Mouse (Mus musculus) brain, embryonic 14.5 days (tissue): ENCODE results near the gene Cdk5rap3. TPM values are rescaled to one million over a fixed set of nuclear protein-coding genes. Genes with fewer than 3 reads are reported as not detected.

Experiments used
- DNase-seq: peaks from one replicate; pipeline ENCODE4 v3.0.0-alpha.2; 2011; ENCODE audit warnings: low read depth
- CTCF ChIP-seq: fragments of 200-500 bp; IDR thresholded peaks from 2 replicates; pipeline ENCODE4 v1.5.1; 2012; ENCODE audit warnings: inconsistent platforms, mild to moderate bottlenecking, moderate library complexity, borderline replicate concordance; ENCODE audit not compliant: insufficient read depth, insufficient read length; ENCODE audit errors: extremely low read depth
- POLR2A ChIP-seq: fragments of 200-500 bp; IDR thresholded peaks from 2 replicates; pipeline ENCODE4 v1.6.1; 2012; ENCODE audit warnings: mild to moderate bottlenecking, inconsistent platforms, borderline replicate concordance; ENCODE audit not compliant: poor library complexity, insufficient read depth, insufficient read length, severe bottlenecking; ENCODE audit errors: extremely low read depth
- polyA plus RNA-seq: library from polyadenylated mRNA; depleted of rRNA; stranded (reverse); fragments of >200 nt; gene quantifications from 2 replicates; pipeline ENCODE4 v1.2.3, GENCODE M21; 2012

Gene Cdk5rap3
- polyA plus RNA-seq, 1 experiment: 71.6 TPM

DNA sequence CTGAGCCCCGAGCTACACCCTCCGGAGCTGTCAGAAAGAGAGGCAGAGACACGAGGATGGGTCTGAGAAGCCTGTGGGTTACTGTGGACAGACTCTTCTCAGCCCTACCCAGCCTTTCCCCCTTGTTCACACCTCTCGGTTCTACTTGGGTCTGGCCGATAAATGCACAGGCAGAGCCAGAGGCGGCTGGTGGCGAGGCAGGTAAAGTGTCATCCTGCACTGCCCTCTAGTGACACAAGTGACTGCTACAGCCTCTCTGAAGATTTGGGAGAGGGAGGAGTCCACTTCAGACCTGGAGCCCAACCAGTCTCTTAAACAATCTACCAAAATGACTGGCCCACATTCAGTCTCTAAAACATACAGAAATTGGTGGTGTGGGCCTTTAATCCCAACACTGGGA, 6.3 kb downstream of the Cdk5rap3 start:
- TF ChIP-seq POLR2A: no peak
- TF ChIP-seq CTCF: peak; percentile 93
- DNase-seq: peak; percentile 92

DNA sequence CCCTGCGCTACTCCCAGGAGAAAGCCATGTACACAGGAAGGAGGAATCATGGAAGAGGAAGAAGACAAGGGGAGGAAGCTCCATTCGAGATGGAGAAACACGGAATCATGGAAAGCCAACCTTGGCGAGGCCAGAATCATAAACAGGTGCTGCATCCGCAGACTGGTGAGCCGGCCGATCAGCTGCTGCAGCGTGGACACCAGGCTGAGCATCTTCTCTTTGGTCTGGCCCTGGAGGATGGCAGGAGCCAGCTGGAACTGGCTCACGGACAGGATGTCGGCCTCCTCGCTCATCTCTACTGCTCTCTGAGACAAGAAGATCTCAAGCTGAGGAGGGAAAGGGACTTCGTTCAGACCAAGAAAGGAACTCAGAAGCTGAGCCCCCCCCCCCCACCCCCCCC, 7.7 kb downstream of the Cdk5rap3 start:
- no peak for DNase-seq

DNA sequence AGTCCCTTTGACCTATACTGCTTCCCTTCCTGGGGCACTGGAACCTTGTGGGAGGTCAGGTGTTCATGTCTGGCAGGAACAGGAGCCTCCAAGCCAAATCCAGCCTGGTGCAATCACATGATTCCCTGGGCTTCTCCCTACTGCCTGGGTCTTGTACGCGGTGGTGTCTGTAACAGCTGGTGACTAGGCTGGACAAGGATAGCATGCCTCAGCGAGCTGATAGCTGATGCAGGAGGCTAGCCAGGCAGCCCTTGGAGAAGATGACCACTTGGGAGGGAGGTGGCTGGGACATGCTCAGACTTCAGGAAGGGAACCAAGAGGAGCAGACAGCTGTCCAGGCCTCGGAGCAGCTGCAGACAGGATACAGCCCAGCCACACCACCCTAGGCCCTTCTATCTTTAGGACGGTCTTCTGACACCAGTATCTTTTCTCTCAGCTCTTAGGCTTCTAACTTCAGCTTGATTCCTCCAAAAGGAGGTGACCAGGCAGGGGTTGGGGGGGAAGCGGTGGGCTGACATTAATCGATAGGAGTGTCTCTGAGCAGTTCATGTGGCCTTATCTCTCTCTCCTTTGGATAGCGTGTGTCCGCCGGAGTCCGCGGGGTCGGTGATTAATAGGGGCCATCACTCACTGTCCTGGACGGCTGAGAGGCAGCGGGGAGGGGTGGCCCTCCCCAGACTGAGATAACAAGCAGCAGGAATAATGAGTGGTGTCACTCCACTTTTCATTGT, 9.7 kb downstream of the Cdk5rap3 start:
- DNase-seq: no peak
- TF ChIP-seq CTCF: no peak
- TF ChIP-seq POLR2A: no peak

More for the DNA sequence above, 7.7 kb downstream of the Cdk5rap3 start:
- TF ChIP-seq CTCF: no peak
- TF ChIP-seq POLR2A: no peak

DNA sequence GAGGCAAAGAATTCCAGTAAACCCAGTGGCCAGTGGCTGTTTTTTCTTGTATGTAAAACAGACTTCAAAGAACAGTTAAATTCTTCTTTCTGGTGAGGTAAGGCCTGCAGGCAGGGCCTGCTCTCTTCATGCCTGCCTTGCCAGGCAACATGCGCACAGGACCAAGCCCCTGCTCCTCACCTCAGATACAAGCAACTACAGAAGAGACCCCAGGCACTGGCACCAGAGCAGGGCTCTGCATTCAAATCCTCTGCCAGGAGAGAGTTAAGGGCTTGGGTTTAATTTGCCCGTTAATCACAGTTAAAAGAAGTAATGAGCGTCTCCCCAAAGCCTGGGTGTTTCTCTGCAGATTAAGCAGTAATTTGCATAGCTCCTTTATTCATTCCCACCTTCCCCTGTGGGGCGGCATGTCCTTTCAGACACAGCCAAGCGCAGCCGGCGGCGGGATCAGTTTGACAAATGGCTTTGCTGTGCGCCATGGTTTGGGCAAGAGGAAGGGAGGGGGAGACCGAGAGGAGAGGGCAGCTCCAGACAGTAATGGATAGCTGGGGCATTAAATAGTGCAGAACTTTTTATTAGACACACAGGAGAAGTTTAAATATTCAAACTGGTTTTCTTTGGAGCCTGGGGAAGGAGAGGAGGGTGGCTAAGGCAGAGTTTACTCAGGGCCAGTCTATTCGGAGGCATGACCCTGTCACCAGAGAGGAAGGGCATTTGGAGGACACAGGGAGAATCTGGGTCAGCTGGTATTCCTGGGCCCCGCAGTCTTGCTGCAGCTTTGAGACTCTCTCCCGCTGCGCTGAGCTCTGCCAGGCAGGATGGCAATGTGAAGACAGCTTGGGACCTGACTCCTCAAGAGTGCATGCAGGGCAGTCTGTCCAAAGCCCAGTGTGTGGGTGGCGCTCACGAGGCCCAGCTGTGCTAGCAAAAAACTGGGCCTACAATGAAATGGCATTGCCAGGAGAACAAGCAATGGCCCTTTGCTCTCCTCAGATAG, 13.4 kb downstream of the Cdk5rap3 start:
- peak; percentile 98 for DNase-seq
- TF ChIP-seq CTCF: no peak
- no peak for TF ChIP-seq POLR2A

DNA sequence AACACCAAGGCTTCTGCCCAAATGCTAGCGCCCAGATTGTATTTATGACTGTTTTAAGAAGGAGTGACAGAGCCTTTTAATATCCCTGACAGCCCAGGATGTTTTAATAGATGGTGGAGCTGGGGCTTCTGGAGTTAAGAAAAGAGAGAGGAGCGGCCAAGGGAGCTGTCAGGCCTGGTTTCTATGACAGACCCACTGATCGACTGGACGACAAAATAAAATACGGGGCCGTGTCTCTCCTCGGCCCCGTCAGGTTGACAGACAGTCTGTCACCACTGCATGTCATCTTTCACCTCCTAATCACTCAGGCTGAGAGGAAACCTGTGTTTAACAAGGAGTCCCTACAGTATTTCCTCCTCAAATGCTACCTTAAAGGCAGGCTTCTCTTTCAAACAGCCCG, 15.0 kb downstream of the Cdk5rap3 start:
- TF ChIP-seq CTCF: no peak
- TF ChIP-seq POLR2A: no peak
- peak; percentile 54 for DNase-seq

DNA sequence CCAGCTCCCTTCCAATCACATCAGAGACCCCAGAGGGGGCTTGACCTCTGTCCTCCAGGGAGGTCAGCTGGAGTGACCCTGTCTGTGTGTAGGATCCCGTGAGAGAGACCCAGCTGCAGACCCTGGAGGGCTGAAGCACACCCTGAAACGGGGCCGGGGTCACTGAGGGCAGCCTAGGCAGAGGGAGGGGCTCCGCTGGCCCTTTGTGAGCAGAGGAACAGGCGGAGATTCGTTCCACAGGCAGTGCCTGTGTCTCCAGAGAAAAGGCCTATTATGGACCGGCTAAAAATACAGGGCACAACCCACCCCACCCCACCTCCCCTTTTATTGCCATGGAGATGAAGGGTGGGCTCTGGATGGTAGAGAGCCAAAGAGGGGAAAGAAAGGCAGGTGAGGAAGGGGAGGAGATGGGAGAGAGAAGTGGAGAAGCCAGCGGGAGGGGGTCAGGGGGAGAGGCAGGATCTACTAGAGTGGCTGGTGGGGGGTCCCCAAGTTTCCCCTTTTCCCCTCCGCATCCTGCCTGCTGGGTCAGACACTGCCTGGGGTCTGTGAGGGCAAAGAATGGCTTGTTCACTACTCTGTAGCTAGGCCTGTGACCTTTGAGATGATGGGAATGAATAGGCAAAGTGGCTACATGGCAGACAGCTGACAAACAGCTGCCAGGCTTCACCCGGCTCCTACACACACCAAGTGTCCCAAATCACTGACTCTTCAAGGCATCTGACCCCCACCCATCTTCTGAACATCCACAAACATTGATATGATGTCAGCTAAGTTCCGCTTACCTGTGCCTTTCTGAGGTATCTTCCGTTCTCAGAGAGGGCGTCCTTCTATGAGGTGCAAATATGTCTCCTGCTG, 16.6 kb downstream of the Cdk5rap3 start:
- no peak for TF ChIP-seq CTCF
- no peak for TF ChIP-seq POLR2A
- DNase-seq: peak; percentile 88

DNA sequence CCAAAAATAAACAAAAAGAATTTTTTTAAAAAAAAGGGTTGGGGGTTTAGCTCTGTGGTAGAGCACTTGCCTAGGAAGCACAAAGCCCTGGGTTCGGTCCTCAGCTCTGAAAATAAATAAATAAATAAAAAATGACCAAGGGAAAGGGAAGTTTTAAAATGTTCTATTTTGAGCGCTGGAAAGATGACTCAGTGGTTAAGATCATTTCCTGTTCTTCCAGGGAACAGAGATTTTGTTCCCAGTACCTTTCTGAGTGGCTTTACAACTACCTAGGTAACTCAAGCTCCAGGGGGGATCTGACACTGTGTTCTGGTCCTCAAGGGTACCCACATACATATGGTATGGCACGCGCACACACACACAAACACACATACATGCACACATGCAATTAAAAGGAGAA, 20.4 kb downstream of the Cdk5rap3 start:
- DNase-seq: no peak
- TF ChIP-seq CTCF (no peak), POLR2A (no peak)

DNA sequence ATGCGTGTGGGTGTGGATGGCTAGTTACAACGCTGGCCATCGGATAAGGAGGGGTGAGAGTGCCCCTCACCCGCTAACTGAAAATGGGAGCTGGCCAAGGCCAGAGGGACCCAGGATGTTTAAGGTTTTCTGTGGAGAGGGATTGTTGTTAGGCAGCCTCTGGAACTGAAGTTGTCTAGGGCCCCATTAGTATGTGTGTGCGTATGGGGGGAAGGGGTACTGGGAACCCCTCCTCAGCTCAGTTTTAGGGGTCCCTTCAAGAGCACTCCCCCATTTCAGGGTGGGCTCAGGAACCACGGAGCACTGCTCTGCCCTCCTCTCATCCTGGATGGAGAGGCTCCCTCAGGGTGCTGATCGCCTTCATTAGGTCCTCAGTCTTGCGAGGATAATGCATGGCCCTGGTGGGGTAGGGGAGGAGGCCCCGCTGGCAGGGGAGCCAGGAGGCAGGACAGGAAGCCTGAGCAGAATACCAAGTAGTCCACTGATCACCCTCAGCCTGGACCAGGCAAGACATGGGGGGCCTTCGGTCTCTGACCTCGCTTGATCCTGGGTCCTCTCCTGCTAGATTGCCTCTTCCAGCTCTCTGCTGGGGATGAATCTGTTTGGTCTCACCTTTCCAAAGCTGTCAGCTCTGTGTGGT, 23.0 kb downstream of the Cdk5rap3 start:
- no peak for TF ChIP-seq POLR2A
- no peak for TF ChIP-seq CTCF
- DNase-seq: peak; percentile 85

DNA sequence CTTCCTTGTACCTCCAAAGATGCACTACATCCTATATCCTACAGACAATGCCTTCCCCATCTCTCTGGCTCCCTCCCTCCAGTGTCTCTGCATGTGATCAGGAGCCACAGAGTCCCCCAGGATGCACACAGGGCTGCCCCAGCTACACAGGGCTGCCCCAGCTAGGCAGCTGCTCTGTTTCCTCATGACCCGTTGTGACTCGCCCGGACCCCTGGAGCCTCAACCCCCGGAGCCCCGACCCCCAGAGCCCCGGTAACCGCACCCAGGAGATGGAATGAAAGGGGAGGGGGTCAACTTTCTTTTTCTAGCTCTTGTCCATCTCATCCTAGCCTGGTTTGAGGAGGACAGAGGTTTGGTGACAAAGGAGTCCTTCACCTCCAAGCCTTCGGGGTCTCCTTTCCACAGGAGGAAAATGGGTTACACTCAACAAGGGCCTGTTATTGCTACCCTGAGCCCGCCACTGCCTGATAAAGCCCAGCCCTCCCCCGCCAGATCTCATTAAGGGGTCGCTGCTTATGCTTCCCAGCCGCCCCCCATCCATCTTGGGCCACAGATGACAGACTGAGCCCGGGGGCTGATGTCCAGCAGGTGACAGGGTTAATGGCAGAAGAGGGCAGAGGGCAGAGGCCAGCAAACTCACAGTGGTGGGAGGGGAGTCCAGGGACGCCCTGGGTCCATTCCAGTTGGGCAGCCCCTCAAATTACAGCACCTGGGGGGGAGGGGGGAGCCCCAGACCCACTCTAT, 24.3 kb downstream of the Cdk5rap3 start:
- DNase-seq: no peak
- no peak for TF ChIP-seq POLR2A
- TF ChIP-seq CTCF: no peak
